Mouse (Mus musculus): ENCODE data around the gene Cyp11a1. TPM values are rescaled to one million over a fixed set of nuclear protein-coding genes. Genes with fewer than 3 reads are reported as not detected.

The Cyp11a1 gene
- polyA plus RNA-seq (2015; fragmentation: Illumina TruSeq; extraction: RNeasy Lipid Tissue Mini Kit (QIAGEN cat#74804); ENCODE audit: insufficient read depth, low replicate concordance): 1.2 TPM

GRCm38 (mm10) chr9:58005753-58006461 is at the start of gene Cyp11a1:
TSS of gene Cyp11a1 (plus strand) at chr9:58006411.

GRCm38 (mm10) chr9:58063531-58063930 is 57.3 kb downstream of the Cyp11a1 start, which contains the start of gene Stra6:
TSS of gene Stra6 (plus strand) at chr9:58063788.

Other genes starting within 250 kb of the Cyp11a1 start
- 95.7 TPM for gene Clk3, start 240.6 kb upstream of the Cyp11a1 start, polyA plus RNA-seq (2015; fragmentation: Illumina TruSeq; extraction: RNeasy Lipid Tissue Mini Kit (QIAGEN cat#74804); ENCODE audit: insufficient read depth, low replicate concordance)
- 45.0 TPM for gene Arid3b, start 169.6 kb upstream of the Cyp11a1 start, polyA plus RNA-seq (2015; fragmentation: Illumina TruSeq; extraction: RNeasy Lipid Tissue Mini Kit (QIAGEN cat#74804); ENCODE audit: insufficient read depth, low replicate concordance)
- 78.1 TPM for gene Ubl7, start 95.4 kb upstream of the Cyp11a1 start, polyA plus RNA-seq (2015; fragmentation: Illumina TruSeq; extraction: RNeasy Lipid Tissue Mini Kit (QIAGEN cat#74804); ENCODE audit: insufficient read depth, low replicate concordance)
- gene Sema7a, start 66.3 kb upstream of the Cyp11a1 start, polyA plus RNA-seq (2015; fragmentation: Illumina TruSeq; extraction: RNeasy Lipid Tissue Mini Kit (QIAGEN cat#74804); ENCODE audit: insufficient read depth, low replicate concordance): 15.8 TPM
- 1.7 TPM for gene Stra6, start 57.4 kb downstream of the Cyp11a1 start, polyA plus RNA-seq (2015; fragmentation: Illumina TruSeq; extraction: RNeasy Lipid Tissue Mini Kit (QIAGEN cat#74804); ENCODE audit: insufficient read depth, low replicate concordance)
- gene Ccdc33, start 112.4 kb downstream of the Cyp11a1 start, polyA plus RNA-seq (2015; fragmentation: Illumina TruSeq; extraction: RNeasy Lipid Tissue Mini Kit (QIAGEN cat#74804); ENCODE audit: insufficient read depth, low replicate concordance): not detected
- gene Islr, start 197.9 kb downstream of the Cyp11a1 start, polyA plus RNA-seq (2015; fragmentation: Illumina TruSeq; extraction: RNeasy Lipid Tissue Mini Kit (QIAGEN cat#74804); ENCODE audit: insufficient read depth, low replicate concordance): 7.7 TPM
- gene Islr2, start 197.9 kb downstream of the Cyp11a1 start, polyA plus RNA-seq (2015; fragmentation: Illumina TruSeq; extraction: RNeasy Lipid Tissue Mini Kit (QIAGEN cat#74804); ENCODE audit: insufficient read depth, low replicate concordance): 0.07 TPM
- gene Pml, start 243.4 kb downstream of the Cyp11a1 start, polyA plus RNA-seq (2015; fragmentation: Illumina TruSeq; extraction: RNeasy Lipid Tissue Mini Kit (QIAGEN cat#74804); ENCODE audit: insufficient read depth, low replicate concordance): 74.8 TPM
- 42.4 TPM for gene Stoml1, start 246.8 kb downstream of the Cyp11a1 start, polyA plus RNA-seq (2015; fragmentation: Illumina TruSeq; extraction: RNeasy Lipid Tissue Mini Kit (QIAGEN cat#74804); ENCODE audit: insufficient read depth, low replicate concordance)

All from spleen, adult 10 weeks (tissue).